Mouse (Mus musculus) hematopoietic stem cell, adult 5-6 weeks (primary cell): ENCODE data around the gene Scaf1. TPM values are rescaled to one million over a fixed set of nuclear protein-coding genes. Genes with fewer than 3 reads are reported as not detected.
A peak's percentile ranks its signal among the peaks of the same experiment; 100 is the strongest.

Experiments used
- ATAC-seq, 2 experiments: fragments of 125-278 bp in 1 of 2; replicated peaks in 1 of 2; 2 replicates each; pipeline ENCODE4 v1.8.0; 2016 to 2017; ENCODE audit warnings: inconsistent platforms in 2 of 2, mild to moderate bottlenecking in 2 of 2, moderate number of reproducible peaks in 2 of 2, low read depth in 1 of 2, moderate TSS enrichment in 1 of 2; ENCODE audit not compliant: low FRiP score in 2 of 2, poor library complexity in 2 of 2, severe bottlenecking in 2 of 2, insufficient read depth in 1 of 2, low TSS enrichment in 1 of 2
- total RNA-seq: library from RNA; stranded (forward); fragments of 172-1452, 232-1000 nt; gene quantifications from 2 replicates; pipeline ENCODE4 v1.2.3, GENCODE M21; 2017

Gene Scaf1
- total RNA-seq, 1 experiment from 2014 or later = 11.3 TPM

GRCm38 (mm10) chr7:45002440-45002839, 13.7 kb downstream of the Scaf1 start:
- ATAC-seq = no peak

- no peak for ATAC-seq
Observed at GRCm38 (mm10) chr7:45000539-45001114, 15.5 kb downstream of the Scaf1 start.

DNA sequence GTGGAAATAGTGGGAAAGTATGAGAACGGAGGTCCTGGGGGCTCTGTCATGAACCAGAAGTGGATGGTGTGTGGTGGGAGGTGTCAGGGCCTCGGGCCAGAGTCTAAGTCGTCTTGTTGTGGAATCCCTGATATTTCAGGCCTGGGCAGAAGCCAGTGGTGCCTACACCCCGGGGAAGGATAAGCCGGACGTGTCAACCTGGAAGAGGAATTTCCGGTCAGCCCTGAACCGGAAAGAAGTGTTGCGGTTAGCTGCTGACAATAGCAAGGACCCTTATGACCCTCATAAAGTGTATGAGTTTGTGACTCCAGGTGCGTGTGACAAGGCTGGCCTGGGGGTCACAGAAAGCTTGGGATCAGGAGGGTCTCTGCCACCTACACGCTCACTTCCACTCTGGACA, 16.4 kb downstream of the Scaf1 start:
- ATAC-seq = no peak

GRCm38 (mm10) chr7:44998501-44998955, 17.6 kb downstream of the Scaf1 start, which contains the start of gene Bcl2l12:
TSS of gene Bcl2l12 (minus strand) at chr7:44998712.
- peak; percentile 14 to 17 for ATAC-seq

DNA sequence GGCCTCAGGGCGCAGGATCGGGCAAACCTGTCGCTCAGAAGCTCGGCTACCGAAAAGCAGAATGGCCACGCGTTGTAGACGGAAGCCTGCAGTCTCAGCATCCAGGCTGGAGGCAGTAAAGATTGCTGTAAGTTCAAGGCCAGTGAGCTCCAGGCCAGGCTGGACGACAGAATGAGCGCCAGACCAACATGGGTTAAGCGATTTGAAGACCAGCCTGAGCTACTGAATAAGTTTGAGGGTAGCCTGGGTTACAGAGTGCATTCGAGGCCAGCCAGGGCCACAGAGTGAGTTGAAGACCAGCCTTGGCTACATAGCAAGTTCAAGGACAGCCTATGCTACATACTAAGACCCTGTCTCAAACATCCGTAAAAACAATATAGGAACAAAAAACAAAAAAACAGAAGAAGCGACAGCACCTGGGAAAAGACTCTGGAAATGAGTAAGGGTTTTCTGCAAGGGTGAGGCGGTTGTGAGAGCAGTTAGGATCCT, 18.2 kb downstream of the Scaf1 start:
- 0 out of 4 replicates have a peak, but pooled peaks of 1 of the 2 experiments have one; percentile 1 for ATAC-seq

- ATAC-seq = peak; percentile 89 to 91
Observed at GRCm38 (mm10) chr7:44997231-44997939, 18.8 kb downstream of the Scaf1 start, which contains the start of gene Irf3. TSS of gene Irf3 (plus strand) at chr7:44997648.

DNA sequence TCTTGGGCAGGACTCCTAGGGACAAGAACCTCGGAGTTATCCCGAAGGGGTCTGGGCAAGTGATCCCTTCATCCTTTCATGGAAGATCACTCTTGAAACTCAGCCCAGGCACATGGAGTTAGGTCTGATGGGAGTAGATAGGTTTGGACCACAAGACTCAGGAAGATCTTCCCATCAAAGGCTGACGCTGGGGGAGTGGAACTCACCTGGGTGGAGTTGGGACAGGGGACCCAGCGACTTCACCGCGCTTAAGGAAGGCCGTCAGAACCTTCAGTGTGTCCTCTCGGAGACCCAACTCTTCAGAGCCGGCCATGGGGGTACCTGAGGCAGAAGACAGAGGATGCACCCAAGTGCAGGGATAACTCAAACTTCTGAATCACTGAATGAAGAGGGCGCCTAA, 19.5 kb downstream of the Scaf1 start:
- no peak for ATAC-seq

DNA sequence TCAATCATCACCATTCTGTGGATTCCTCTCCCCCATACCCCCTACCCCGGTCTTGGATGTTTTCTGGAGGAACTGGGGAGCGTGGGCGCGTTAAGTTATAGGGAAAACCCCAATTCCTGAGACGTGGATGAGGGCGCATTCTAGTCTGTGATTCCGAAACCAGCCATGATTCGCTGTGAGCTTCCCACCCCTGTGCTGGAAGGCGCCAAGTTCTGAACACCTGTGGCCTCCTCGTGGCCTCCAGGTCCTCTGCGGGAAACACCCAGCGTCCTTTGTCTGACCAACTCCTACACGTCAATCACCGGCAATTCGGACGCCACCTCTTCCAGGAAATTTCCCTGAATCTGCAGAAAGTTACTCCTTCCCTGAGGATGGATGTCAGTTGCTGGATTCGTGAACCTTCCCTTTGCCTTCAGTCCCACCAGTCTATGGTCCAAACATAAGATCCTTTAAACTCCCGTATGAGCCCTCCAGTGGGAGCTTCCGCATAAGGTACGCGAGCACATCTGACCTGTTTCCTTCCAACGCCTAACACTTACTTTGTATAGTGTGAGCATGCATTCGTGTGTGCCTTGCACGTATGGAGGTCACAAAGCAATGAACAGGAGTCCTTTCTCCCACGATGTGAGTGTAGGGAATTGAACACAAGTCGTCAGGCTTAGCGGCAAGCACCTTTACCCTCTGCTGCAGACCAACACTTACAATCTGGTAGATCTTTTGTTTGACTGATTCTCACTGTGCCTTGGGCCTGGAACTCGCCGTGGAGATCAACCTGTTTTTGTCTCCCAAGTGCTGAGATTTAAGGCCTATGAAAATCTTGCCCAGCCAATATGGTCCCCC, 29.1 kb downstream of the Scaf1 start:
- peak; percentile 4 to 10; a peak in 1 of 4 replicates for ATAC-seq

DNA sequence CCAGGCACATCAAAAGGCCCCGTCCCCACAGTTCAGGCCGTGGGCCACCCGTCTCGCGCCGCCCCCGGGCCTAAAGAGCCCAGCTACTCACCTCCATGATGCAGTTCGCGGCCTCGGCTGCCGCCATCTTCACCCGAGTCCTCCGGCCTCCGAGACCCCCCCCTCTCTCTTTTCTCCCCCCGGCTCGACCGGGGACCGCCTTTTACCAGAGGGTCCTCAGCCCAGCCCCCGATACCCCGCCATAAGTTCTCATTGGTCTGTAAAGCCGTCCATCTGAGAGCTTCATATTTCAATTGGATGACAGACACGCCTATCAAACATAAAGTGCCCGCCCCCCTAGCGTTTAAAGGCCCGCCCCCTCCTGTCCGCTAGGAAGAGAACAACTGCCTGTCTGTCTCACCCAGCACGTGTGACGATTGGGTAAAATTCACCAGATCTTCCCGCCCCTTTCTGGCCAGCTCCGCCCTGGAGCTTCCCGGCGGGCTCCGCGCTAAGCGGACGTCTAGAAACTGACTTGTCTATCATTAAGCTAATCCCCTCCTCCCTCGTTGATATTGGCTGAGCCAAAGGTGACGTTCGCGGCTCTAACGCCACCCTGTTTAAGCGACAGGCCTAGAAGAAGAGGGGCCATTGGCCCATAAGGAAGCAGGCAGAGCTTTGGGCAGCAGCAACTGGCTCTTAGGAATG, 29.8 kb downstream of the Scaf1 start, which contains the start of gene Prmt1:
Gene Prmt1 (minus strand): TSS at position 377 of the 687 bp plus-strand sequence.
- ATAC-seq = peak; percentile 89 to 90

- no peak; a peak in 1 of 4 replicates for ATAC-seq
Observed at GRCm38 (mm10) chr7:44985595-44986191, 30.5 kb downstream of the Scaf1 start.

- ATAC-seq = no peak
Observed at GRCm38 (mm10) chr7:44984833-44985164, 31.4 kb downstream of the Scaf1 start.

GRCm38 (mm10) chr7:44983944-44984832, 32.0 kb downstream of the Scaf1 start:
- ATAC-seq = no peak

GRCm38 (mm10) chr7:44983085-44983484, 33.1 kb downstream of the Scaf1 start:
- ATAC-seq = peak; percentile 30 to 36; a peak in 2 of 4 replicates

GRCm38 (mm10) chr7:44981539-44981938, 34.6 kb downstream of the Scaf1 start:
- no peak for ATAC-seq

DNA sequence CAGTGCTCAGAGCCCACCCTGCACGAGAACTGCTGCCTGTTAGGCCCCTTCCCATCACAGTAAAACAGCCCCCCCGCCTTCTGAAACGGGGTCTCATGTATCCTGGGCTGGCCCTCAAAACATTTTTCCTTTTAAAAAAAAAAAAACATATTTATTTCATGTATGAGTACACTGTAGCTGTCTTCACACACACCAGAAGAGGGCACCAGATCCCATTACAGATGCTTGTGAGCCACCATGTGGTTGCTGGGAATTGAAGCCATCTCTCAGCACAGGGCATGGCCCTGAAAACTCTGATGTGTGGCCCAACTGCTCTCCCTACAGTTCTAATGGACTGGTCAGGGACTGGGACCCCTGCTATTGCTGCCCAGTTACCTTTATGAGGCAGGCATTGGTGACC, 37.9 kb downstream of the Scaf1 start:
- ATAC-seq = no peak

GRCm38 (mm10) chr7:44975117-44975419, 41.1 kb downstream of the Scaf1 start:
- no peak for ATAC-seq
